10 mouse cellular contexts compared by ENCODE assay signal in genomic region chr15:3973300-3973699, GRCm38 (mm10).
"Had no signal": no experiment of that assay in that cellular context is flagged by ENCODE, and none has a peak within 500 bp of the region (broad histone marks: within the 10 kb centered on the region; RNA-seq: fewer than 3 reads in every experiment).

No protein-coding gene starts in this region.

- DNase-seq: liver, embryonic 13.5 days; liver, postnatal 0 days; lung, adult 2 months; right cerebral cortex, postnatal 14 days; thymus, adult 2 months; thymus, postnatal 14 days; thymus, postnatal 36 days had no signal

- ATAC-seq: liver, postnatal 0 days; lung, postnatal 0 days; midbrain, embryonic 13.5 days; midbrain, embryonic 15.5 days had no signal
